Mouse (Mus musculus) intestine, embryonic 14.5 days (tissue): ENCODE measurements around the gene Myh7b. TPM values are rescaled to one million over a fixed set of nuclear protein-coding genes. Genes with fewer than 3 reads are reported as not detected.

Experiments
- ATAC-seq: fragments of 200-750 bp; cut with Nextera tagmentation; replicated peaks from 2 replicates; pipeline ENCODE4 v1.8.0; 2017; ENCODE audit warnings: low read depth, moderate number of reproducible peaks, moderate TSS enrichment, moderate library complexity; ENCODE audit not compliant: low FRiP score, low TSS enrichment
- DNase-seq: peaks from one replicate; pipeline ENCODE4 v3.0.0-alpha.2; 2018; ENCODE audit warnings: low spot score
- H3K27ac ChIP-seq: fragments of 300-500 bp; sonication (generic); 2 replicates; pipeline ENCODE4 v1.5.1; 2014; ENCODE audit warnings: low read depth, mild to moderate bottlenecking, control low read depth
- H3K27me3 ChIP-seq: fragments of 300-500 bp; sonication (generic); replicated peaks from 2 replicates; pipeline ENCODE4 v1.6.1; 2014; ENCODE audit warnings: low read length, control low read depth; ENCODE audit not compliant: control insufficient read depth, insufficient read depth
- H3K36me3 ChIP-seq: fragments of 300-500 bp; sonication (generic); 2 replicates; pipeline ENCODE4 v1.6.1; 2014; ENCODE audit warnings: low read length, control low read depth; ENCODE audit not compliant: control insufficient read depth, insufficient read depth
- H3K4me1 ChIP-seq: fragments of 300-500 bp; sonication (generic); replicated peaks from 2 replicates; pipeline ENCODE4 v1.6.1; 2014; ENCODE audit warnings: low read length, control low read depth, mixed read lengths; ENCODE audit not compliant: control insufficient read depth, insufficient read depth
- H3K4me2 ChIP-seq: fragments of 300-500 bp; sonication (generic); 2 replicates; pipeline ENCODE4 v1.6.1; 2014; ENCODE audit warnings: low read length
- H3K4me3 ChIP-seq: fragments of 300-500 bp; sonication (generic); 2 replicates; pipeline ENCODE4 v1.5.1; 2014; ENCODE audit warnings: low read depth, low read length, control low read depth, mixed read lengths
- H3K9ac ChIP-seq: fragments of 300-500 bp; sonication (generic); 2 replicates; pipeline ENCODE4 v1.6.1; 2014; ENCODE audit warnings: mild to moderate bottlenecking, low read length
- H3K9me3 ChIP-seq: fragments of 300-500 bp; sonication (generic); 2 replicates; pipeline ENCODE4 v1.6.1; 2016; ENCODE audit warnings: low read length, control low read depth; ENCODE audit not compliant: control insufficient read depth
- WGBS: fragments of 180-500 bp; shearing (Covaris S2); extraction: QIAGEN DNeasy Blood & Tissue Kit; methylation state at CpG from one replicate; pipeline ENCODE4 v1.1.7; 2014; 5-methylcytosine and 5-hydroxymethylcytosine counted together
- polyA plus RNA-seq: library from polyadenylated mRNA; unstranded; fragments of >200 nt; fragmentation: Nextera tagmentation; extraction: Ambion mirVana; gene quantifications from 2 replicates; pipeline ENCODE4 v1.2.1, GENCODE M21; 2014

Myh7b gene
- polyA plus RNA-seq, 1 experiment from 2014 or later = 0.20 TPM

- H3K27ac ChIP-seq = no peak overlapping the region
- peaks cover 5% of the 10 kb centered on the region for H3K4me1 ChIP-seq
- no peak overlapping the region for H3K9ac ChIP-seq
- DNase-seq = no peak
- WGBS = 89% methylated on average over 9 of the region's 9 CpGs
- peaks cover 64% of the 10 kb centered on the region for H3K36me3 ChIP-seq
- peaks cover 39% of the 10 kb centered on the region for H3K27me3 ChIP-seq
- no peak overlapping the region for H3K4me3 ChIP-seq
- H3K4me2 ChIP-seq = no peak overlapping the region
- ATAC-seq = no peak
- H3K9me3 ChIP-seq = no peaks in the 10 kb centered on the region
Observed at GRCm38 (mm10) chr2:155633731-155634130, 22.7 kb downstream of the Myh7b start.

GRCm38 (mm10) chr2:155634562-155634961 is 23.6 kb downstream of the Myh7b start:
- DNase-seq (no peak), ATAC-seq (no peak)
- 91% methylated on average over 8 of the region's 8 CpGs for WGBS
- H3K9me3 ChIP-seq = no peaks in the 10 kb centered on the region
- H3K27ac ChIP-seq = no peak overlapping the region
- peaks cover 71% of the 10 kb centered on the region for H3K36me3 ChIP-seq
- peaks cover 36% of the 10 kb centered on the region for H3K27me3 ChIP-seq
- H3K4me2 ChIP-seq = no peak overlapping the region
- no peak overlapping the region for H3K9ac ChIP-seq
- peaks cover 2% of the 10 kb centered on the region for H3K4me1 ChIP-seq
- H3K4me3 ChIP-seq = no peak overlapping the region

- DNase-seq (no peak), ATAC-seq (no peak)
- Histone ChIP-seq H3K27me3 (peaks cover 22% of the 10 kb centered on the region), H3K9ac (no peak overlapping the region), H3K4me1 (no peaks in the 10 kb centered on the region), H3K4me2 (no peak overlapping the region), H3K4me3 (no peak overlapping the region), H3K36me3 (peaks cover 84% of the 10 kb centered on the region), H3K9me3 (no peaks in the 10 kb centered on the region), H3K27ac (no peak overlapping the region)
- WGBS = 94% methylated on average over 8 of the region's 8 CpGs
Observed at GRCm38 (mm10) chr2:155635961-155636360, 24.9 kb downstream of the Myh7b start.

GRCm38 (mm10) chr2:155636881-155637280 is 25.9 kb downstream of the Myh7b start:
- DNase-seq (no peak), ATAC-seq (no peak)
- H3K4me2 ChIP-seq = no peak overlapping the region

GRCm38 (mm10) chr2:155637411-155637810 is 26.4 kb downstream of the Myh7b start:
- 94% methylated on average over 4 of the region's 4 CpGs for WGBS
- no peak overlapping the region for H3K27ac ChIP-seq
- ATAC-seq (no peak), DNase-seq (no peak)
- H3K4me1 ChIP-seq = no peaks in the 10 kb centered on the region
- H3K9me3 ChIP-seq = no peaks in the 10 kb centered on the region
- peaks cover 8% of the 10 kb centered on the region for H3K27me3 ChIP-seq
- H3K4me3 ChIP-seq = no peak overlapping the region
- no peak overlapping the region for H3K9ac ChIP-seq
- peaks cover 95% of the 10 kb centered on the region for H3K36me3 ChIP-seq
- no peak overlapping the region for H3K4me2 ChIP-seq

More at GRCm38 (mm10) chr2:155636881-155637280, 25.9 kb downstream of the Myh7b start:
- Histone ChIP-seq H3K36me3 (peaks cover 93% of the 10 kb centered on the region), H3K9me3 (no peaks in the 10 kb centered on the region), H3K4me3 (no peak overlapping the region), H3K27ac (no peak overlapping the region), H3K27me3 (peaks cover 13% of the 10 kb centered on the region), H3K9ac (no peak overlapping the region), H3K4me1 (no peaks in the 10 kb centered on the region)

GRCm38 (mm10) chr2:155640656-155641055 is 29.6 kb downstream of the Myh7b start:
- Histone ChIP-seq H3K27ac (no peak overlapping the region), H3K4me3 (no peak overlapping the region), H3K9me3 (no peaks in the 10 kb centered on the region), H3K27me3 (no peaks in the 10 kb centered on the region), H3K4me2 (no peak overlapping the region), H3K36me3 (peaks cover 96% of the 10 kb centered on the region), H3K4me1 (no peaks in the 10 kb centered on the region), H3K9ac (no peak overlapping the region)
- no peak for DNase-seq
- ATAC-seq = no peak
- 87% methylated on average over 6 of the region's 6 CpGs for WGBS

- ATAC-seq = peak; percentile 64
- no peaks in the 10 kb centered on the region for H3K4me1 ChIP-seq
- H3K4me2 ChIP-seq = no peak overlapping the region
- H3K9ac ChIP-seq = no peak overlapping the region
- no peaks in the 10 kb centered on the region for H3K9me3 ChIP-seq
- H3K36me3 ChIP-seq = peaks cover 94% of the 10 kb centered on the region
- H3K27me3 ChIP-seq = no peaks in the 10 kb centered on the region
- no peak overlapping the region for H3K27ac ChIP-seq
- no peak overlapping the region for H3K4me3 ChIP-seq
- no peak for DNase-seq
- 82% methylated on average over 18 of the region's 18 CpGs for whole genome bisulfite sequencing
Observed at GRCm38 (mm10) chr2:155641540-155642472, 30.8 kb downstream of the Myh7b start.

- ATAC-seq (no peak), DNase-seq (no peak)
- H3K9ac ChIP-seq = no peak overlapping the region
- WGBS = 89% methylated on average over 7 of the region's 7 CpGs
- no peak overlapping the region for H3K4me3 ChIP-seq
- H3K27ac ChIP-seq = no peak overlapping the region
- H3K36me3 ChIP-seq = peaks cover 91% of the 10 kb centered on the region
- no peaks in the 10 kb centered on the region for H3K9me3 ChIP-seq
- no peaks in the 10 kb centered on the region for H3K27me3 ChIP-seq
- no peak overlapping the region for H3K4me2 ChIP-seq
- H3K4me1 ChIP-seq = no peaks in the 10 kb centered on the region
Observed at GRCm38 (mm10) chr2:155645746-155646145, 34.7 kb downstream of the Myh7b start.

- Histone ChIP-seq H3K4me1 (no peaks in the 10 kb centered on the region), H3K36me3 (peaks cover 97% of the 10 kb centered on the region), H3K27ac (no peak overlapping the region), H3K4me3 (no peak overlapping the region), H3K27me3 (no peaks in the 10 kb centered on the region), H3K9me3 (no peaks in the 10 kb centered on the region), H3K4me2 (no peak overlapping the region), H3K9ac (no peak overlapping the region)
- ATAC-seq (no peak), DNase-seq (no peak)
- WGBS = 93% methylated on average over 5 of the region's 5 CpGs
Observed at GRCm38 (mm10) chr2:155652618-155653017, 41.6 kb downstream of the Myh7b start.
